Mouse (Mus musculus) MN1 (cell line): ENCODE measurements around the gene Nt5c2.

ENCODE experiments used
- DNase-seq: peaks from one replicate; pipeline ENCODE4 v3.0.0-alpha.2; 2016; ENCODE audit warnings: low spot score

Nt5c2 gene

DNA sequence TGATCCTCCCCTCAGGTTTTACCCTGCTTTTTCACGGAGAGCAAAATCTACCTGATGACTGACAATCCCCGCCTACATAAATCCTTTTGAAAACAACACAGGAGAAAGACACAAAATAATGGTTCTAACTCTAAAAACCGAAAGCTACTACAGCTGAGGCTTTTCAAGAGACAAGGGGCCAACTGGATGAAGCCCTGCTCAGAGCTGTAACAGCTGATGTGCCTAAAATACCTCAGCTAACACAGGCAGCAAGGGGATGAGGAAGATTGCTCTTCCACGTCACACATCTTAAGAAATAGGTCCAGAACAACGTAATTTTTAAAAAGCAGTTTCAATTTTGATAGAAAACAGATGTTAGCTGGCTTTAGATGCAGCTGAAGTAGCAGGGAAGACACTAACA, 88.0 kb downstream of the Nt5c2 start:
- no peak for DNase-seq

DNA sequence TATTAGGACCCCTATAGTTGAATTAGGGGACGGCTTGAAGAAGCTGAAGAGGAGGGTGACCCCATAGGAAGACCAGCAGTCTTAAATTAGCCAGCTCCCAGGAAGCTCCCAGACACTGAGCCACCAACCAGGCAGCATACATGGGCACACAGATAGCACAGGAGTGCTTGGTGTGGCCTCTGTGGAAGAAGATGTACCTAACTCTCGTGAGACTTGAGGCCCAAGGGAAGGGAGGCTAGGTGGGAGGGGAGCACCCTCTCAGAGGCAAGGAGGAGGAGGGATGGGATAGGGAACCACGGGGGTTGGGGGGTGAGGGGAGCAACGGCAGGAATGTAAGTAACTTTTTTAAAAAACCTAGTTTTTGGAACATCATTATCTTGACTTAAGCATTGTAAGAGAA, 88.6 kb downstream of the Nt5c2 start:
- no peak for DNase-seq

DNA sequence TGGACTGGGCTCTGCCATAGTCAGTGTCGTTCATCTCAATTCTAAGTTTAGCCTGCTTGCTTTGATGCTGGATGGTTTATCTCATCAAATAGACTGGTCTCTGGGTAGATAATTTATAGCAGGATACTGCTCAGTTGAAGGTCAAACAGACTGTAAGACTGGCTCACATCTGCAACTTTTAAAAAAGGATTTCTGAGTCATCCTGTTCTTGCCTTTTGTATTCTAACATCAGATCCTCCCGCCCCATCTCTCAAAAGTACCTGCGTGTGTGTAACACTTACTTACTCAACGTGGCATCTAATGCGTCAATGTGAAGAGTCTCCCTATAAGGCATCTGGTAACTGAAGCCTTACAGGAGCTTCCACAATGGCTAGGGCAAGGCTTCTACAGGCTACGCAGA, 94.4 kb downstream of the Nt5c2 start:
- no peak for DNase-seq

DNA sequence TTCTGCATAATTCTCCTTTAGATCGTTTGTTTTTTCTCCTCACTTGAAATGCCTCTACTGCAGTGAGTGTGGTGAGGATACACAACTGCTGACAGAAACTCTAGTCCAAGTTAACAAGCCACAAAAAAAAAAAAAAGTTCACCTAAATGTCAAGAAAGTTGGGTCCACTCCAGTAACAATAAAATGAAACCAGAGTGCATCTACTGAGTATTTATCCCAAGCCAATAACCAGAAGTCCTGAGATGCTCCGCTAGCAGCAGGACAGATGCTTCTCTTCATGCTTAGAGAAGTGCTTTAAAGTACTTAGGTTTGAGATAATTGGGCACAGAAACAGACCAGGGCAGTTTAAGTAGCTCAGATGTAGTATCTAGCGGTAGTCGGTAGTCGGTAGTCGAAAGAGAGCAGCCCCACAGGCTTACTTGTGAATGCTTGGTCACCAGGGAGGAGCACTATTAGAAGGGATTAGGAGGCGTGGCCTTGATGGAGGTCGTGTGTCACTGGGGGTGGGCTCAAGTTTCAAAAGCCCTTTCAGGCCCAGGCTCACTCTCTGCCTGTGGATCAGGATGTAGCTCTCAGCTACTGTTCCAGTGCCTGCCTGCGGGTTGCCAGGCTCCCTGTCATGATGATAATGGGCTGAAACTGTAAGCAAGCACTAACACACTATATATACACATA, 99.4 kb downstream of the Nt5c2 start:
- no peak for DNase-seq

DNA sequence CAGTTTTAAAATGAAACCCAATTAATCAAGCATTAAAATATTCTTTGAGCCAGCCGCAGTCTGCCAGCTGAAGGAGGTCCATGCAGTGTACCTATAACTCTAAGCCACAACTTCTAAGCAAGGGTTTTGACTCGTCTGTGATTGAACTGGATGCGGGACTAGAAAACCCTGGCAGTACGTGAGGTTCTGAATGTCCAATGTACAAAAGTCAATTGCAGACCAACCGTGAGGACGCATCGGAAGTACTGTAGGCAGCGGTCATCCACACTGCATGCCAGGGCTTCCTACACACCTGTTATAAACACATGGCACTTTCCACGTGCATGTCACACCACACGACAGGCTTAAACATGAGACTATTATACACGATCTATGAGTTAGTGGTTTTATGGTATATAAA, 101.3 kb downstream of the Nt5c2 start:
- no peak for DNase-seq

DNA sequence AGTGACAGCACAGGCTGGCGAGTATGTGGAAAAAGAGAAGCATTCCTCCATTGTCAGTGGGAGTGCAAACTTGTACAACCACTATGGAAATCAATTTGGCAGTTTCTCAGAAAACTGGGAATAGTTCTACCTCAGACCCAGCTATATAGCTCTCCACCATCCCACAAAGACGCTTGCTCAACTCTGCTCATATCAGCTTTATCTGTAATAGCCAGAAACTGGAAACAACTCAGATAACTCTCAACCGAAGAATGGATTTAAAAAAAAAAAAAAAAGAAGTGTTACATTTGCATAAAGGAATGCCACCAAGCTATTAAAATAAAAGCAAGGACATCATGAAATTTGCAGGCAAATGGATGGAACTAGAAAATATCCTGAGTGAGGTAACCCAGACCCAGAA, 103.5 kb downstream of the Nt5c2 start:
- no peak for DNase-seq

DNA sequence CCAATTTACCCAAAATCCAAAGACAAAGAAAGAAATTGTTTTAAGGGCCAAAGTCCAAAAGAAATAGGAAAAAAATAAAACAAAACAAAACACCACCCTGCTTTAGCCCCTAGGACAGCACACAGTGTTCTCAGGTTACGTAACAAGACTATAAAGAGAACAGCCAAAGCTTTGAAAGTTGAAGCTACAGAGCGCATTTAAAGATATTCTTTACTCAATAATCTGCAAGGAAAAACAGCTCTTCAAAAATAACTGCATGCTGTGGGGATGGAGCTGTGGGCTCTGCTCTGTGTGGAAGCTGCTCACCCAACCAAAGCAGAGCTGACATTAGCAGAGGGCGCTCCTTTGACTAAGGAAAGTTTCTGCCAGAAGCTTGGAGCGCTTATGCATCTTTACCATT, 106.0 kb downstream of the Nt5c2 start:
- no peak for DNase-seq

DNA sequence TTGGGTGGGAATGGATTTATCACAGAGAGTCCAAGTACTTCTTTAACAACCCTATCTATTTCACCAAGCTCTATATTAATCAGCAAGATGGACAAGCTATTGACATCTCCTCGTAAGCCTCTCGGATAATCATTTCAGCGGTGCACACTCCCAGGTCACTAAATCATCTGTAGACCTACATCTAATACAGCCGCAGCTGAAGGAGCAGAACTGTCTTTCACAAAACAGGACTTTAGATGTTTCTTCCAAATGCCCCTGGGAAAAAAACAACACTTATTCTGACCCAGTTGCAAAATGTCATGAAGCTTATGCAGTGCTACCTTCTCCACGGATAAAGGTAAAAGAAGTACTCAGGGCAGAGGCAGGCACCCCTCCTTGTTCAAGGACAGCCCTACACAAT, 106.7 kb downstream of the Nt5c2 start:
- no peak for DNase-seq

DNA sequence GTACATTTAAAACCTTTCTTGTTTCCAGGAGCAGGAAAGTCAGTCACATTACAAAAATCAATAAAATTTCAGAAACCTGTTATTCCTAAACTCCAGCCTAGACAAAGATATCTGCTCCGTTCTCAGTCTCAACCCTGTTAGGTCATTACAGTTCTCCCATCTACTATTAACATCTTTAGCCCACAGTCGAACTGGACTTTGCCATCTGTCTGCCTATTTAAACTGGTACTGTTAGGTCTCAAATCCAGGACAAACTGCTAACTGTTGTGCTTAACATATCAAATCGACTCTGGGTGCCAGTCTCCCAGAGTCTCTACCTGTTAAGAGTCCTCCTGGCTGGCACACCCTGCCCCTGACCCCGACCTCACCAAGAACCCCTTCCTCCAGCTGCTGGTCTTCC, 109.0 kb downstream of the Nt5c2 start:
- no peak for DNase-seq

DNA sequence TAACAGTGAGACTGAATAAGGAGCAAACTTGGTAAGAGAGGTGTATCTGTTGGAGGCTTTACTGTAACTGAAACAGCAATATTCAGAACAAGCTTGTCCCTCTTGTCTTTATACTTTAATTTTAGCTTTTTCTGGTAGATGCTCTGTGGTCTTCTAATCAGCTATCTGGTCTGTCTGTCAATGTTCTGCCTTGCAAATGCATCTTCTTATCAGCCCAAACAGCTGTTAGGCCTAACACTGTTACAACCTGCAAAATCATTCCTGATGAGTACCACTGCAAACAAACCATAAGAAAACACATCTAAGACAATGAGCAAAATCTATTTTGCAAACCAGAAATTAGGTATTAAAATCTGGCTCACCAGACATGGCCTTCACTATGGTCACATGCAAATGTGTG, 109.6 kb downstream of the Nt5c2 start:
- DNase-seq = no peak

DNA sequence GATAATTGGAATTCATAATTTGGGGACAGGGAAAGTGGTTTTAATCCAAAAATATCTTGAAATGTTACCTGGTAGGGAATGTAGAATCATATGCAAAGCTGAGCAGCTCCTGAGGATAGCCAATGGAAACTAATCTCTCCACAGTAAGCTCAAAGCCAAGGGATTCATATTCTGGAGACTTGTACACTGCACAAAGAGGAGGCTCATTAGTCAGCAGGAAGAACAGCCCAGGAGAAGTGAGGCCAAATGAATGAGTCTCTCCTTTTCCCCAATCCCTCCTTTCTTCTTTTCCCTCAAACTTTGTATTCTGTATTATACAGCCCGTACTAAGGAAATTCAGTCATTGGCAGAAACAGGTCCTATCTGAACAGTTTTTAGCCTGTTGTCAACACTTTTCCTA, 110.0 kb downstream of the Nt5c2 start:
- DNase-seq = no peak

DNA sequence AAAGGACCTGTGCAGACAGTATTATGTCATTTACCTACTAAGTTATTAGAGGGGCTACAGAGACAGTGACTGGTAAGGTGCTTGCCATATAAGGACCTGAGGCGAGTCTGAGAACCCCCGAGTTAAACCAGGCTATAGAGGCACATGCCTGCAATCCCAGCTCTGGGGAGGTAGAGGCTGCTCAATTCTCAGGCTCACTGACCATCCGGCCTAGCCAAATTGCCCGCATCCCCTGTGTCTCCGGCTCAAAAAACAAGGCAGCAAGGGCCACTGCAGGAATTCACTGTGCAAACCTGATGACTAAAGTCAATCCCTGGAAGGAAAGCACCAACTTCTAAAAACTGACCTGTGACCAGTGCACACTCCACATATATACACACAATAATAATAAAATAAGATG, 111.6 kb downstream of the Nt5c2 start:
- DNase-seq = no peak

DNA sequence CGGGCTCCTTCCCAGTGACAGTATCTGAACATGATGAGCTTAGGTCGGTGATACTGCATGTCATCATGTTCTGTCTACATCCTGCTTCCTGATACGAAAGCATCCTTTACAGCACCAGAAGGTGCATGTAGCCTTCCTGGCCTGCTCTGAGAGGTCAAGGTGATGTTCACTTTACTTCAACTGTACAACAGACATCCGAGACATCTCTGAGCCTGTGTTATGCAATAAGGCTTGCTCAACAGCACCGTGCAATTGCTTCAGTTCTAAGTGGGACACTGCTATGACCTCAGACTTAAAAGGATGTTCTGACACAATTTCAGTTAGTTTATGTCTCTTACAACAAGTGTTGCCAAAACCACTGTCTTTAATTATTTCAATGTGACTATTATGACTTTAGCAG, 113.6 kb downstream of the Nt5c2 start:
- DNase-seq = no peak

DNA sequence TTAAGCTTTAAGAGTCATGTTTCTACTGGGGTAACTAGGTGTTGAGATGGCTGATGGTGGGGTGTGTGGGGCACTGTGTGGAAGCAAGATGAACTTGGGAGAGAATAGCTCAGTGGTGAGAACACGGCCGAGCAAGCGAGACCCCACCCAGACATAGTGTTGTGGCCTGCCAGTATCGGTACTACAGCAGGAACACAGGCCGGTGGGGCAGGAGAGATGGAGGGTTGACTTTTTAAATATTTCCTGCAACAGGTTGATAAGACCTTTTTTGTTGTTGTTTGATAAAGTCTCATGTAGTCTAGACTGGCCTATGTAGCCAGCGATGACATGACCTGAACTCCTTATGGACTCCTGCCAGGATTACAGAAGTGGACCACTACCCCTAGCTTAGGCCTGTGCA, 114.2 kb downstream of the Nt5c2 start:
- DNase-seq = no peak

DNA sequence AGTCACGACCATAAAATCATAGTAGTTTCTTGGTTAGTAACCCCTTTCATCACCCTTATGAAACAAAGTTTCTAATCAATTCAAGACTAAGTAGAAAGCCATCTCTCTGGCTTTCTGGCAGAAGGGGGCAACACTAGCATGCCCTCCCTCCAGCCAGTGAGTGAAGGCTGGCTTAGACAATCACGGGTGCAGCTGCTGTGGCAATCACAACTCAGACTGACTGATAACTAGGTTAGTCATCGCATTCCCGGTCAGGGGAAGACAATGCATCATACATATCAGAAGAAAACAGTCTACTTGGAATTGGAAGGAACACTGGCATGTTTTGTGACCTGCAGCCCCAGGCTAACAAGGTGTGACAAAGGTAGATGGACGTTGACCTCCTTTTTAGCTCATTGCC, 115.1 kb downstream of the Nt5c2 start:
- no peak for DNase-seq

DNA sequence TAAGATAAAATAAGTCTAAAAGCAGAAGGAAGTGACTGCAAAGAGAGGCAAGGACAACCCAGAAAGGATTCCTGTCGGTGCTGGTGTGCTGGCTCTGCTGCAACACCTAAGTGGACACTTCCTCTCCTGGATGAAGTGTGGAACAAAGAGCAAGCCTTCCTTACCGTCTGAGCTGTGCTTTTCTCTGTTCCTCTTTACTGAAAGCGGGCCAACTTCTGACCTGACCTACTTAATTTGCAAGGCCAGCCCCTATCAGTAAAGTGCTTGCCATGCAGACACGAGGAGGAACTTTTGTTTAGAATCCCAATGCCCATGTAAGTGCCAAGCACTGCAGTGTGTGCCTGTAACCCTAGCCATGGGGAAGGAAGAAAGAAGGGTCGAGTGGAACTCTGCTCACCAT, 115.6 kb downstream of the Nt5c2 start:
- DNase-seq = no peak

DNA sequence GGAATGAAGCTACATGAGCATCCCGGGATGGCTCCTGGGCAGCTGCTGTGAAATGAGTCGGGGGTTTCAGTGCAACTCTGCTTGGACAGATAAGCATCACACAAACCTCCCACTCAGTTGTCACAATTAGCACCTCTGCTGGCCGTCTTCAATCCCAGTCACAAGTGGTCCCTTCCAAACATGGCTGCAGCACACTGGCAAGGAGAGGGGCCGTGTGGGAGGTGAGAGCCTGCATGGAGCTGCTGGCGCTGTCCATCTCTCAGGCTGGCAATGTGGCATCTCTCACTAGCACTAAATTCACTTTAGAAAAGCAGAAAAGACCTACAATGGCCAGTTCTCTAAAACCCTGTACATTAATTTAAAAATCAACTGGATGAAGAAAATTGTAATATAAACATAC, 116.7 kb downstream of the Nt5c2 start:
- no peak for DNase-seq

DNA sequence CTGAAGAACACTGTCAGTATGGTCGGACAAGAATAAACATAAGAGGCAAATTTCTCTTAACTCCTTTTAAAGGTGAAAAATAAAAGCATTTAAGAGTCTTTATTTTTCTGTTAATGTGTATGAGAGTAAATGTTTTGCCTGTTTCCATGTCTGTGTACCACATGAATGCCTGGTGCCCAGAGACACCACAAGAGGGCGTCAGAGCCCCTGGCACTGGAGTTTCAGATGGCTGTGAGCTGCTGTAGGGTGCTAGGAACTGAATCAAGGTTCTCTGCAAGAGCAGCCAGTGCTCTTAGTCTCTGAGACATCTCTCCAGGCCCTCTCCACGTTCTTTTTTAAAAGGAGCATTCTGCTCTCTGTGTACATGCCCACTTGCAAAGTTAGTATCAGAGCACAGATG, 117.8 kb downstream of the Nt5c2 start:
- DNase-seq = no peak

DNA sequence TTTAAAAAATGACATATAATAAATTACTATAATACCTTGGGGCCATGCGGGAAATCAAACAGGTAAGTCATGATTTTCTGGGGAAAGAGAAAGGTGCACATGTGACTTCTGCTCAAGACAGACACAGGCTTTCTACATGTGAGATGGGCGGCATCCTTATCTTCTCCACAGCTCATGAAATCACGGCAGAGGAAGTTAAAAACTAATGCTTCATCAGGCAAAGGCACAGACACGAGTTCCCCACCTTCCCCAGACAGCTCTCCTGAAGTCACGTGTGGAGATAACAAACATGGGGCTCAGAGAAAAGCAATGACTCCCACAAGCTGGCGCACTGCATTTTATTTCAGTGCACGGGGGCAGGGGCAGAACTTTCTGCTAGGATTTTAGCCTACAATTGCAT, 121.5 kb downstream of the Nt5c2 start:
- DNase-seq = no peak

DNA sequence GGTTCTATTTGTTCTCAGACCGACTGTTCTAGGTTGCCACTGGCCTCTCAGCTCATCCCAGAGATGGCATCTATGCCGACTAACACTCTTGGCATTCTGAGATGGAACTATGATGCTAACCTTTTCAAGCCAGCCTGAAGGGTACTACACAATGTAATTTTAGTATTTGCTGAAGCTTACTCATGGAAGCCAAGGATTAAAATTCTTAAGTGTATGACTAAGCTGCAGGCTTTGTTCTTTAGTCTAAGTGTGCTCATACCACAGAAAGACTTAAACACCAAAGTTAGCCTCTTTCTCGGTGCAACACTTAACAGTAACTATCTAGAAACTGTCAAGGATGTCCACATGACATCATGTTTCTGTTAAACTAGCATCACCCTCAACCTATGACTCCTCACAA, 122.1 kb downstream of the Nt5c2 start:
- DNase-seq = no peak

DNA sequence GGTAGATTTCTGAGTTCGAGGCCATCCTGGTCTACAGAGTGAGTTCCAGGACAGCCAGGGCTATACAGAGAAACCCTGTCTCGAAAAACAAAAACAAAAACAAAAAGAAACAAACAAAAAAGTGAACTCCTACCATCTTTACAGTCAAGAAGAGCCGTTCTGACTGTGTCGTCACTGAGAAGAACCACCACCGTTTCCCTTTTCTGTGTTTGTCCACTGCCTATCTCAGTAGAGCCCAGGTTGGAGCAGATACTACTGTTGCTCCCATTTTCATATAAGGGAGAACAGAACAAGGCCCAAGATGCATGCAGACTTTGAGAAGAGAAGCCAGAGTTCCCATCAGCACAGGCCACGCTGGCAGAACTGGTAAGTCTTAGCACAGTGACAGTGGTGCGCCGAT, 124.3 kb downstream of the Nt5c2 start:
- no peak for DNase-seq

DNA sequence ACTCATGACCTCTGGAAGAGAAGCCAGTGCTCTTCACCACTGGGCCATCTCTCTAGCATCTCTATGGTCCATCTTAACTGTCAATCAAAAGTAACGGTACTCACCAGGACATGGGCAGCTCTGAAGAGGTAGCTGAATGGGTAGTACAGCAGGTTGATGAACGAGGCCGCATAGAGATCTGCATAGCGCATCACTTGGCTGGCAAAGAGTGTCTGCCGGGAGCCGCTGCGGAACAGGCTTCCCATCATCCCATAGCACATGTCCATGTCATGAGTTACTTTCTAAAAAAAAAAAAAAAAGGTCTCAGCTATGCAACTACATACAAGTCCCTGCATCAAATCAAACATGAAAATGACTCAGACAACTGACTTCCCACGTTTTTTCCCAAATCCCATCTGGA, 125.3 kb downstream of the Nt5c2 start:
- no peak for DNase-seq

DNA sequence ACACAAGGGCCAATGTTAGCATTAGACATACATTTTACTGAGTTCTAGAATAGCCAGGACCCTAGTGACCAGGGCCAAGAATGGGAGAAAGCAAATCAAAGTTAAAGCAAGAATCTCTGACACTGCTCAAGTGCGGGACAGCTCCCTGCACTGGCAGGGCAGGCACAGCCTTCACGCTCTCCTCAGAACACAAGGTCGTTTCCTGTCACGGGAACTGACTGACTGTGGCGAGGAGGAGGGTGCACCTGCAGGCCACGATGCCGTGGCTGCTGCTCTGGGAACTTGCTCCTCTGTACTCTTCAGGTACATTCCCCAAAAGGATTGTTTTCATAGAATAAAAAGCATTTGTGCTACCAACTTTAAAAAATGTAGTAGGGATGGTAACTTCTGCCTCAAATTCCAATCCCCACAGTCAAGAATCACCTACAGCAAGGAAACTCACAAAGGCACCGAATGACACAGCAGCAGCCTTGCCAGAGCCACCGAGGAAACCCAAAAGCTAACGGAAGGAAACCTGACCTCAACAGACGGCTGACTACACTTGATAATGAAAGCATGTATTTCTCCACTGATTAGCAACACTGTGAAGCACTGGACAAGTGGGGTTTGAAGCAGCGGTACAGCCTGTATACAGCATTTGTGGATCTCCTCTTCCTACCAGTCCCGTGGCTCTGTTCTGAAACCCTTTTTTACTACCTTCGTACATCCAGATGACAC, 127.0 kb downstream of the Nt5c2 start:
- DNase-seq = no peak

DNA sequence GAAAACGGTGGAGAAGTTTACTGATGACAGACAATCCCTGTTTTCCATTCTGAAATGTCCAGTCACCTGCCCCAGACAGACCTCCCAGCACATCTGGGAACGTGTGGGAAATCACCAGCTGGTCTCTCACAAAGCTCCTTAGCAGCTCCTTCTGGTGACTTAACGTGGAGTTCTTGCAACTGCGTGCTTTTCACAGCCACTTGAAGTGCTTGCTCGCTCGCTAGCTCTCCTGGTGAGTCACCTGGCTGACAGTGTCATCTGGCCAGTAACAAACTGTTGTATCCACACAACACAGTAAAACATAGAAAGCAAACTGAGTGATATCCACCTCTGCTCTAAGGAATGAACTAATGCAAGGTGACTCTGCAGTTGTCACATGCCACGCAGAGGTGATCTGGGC, 128.1 kb downstream of the Nt5c2 start:
- DNase-seq = no peak
